Mouse (Mus musculus) heart, embryonic 15.5 days (tissue): ENCODE measurements around the gene Egfr. TPM values are rescaled to one million over a fixed set of nuclear protein-coding genes. Genes with fewer than 3 reads are reported as not detected.

Experiments
- ATAC-seq: fragments of 200-750 bp; cut with Nextera tagmentation; replicated peaks from 2 replicates; pipeline ENCODE4 v1.8.0; 2017; ENCODE audit warnings: low read depth, moderate TSS enrichment; ENCODE audit not compliant: insufficient number of reproducible peaks, insufficient read depth, low FRiP score
- H3K27ac ChIP-seq: fragments of 300-500 bp; sonication (generic); 2 replicates; pipeline ENCODE4 v1.5.1; 2015; ENCODE audit warnings: mild to moderate bottlenecking, inconsistent platforms
- H3K27me3 ChIP-seq: fragments of 300-500 bp; sonication (generic); 2 replicates; pipeline ENCODE4 v1.6.1; 2015; ENCODE audit warnings: inconsistent platforms
- H3K36me3 ChIP-seq: fragments of 300-500 bp; sonication (generic); 2 replicates; pipeline ENCODE4 v1.6.1; 2015; ENCODE audit warnings: mild to moderate bottlenecking, inconsistent platforms
- H3K4me1 ChIP-seq: fragments of 300-500 bp; sonication (generic); replicated peaks from 2 replicates; pipeline ENCODE4 v1.6.1; 2015; ENCODE audit warnings: inconsistent platforms
- H3K4me2 ChIP-seq: fragments of 300-500 bp; sonication (generic); 2 replicates; pipeline ENCODE4 v1.6.1; 2015; ENCODE audit warnings: inconsistent platforms, mild to moderate bottlenecking, moderate library complexity
- H3K4me3 ChIP-seq: fragments of 300-500 bp; sonication (generic); 2 replicates; pipeline ENCODE4 v1.5.1; 2015; ENCODE audit warnings: mild to moderate bottlenecking, inconsistent platforms
- H3K9ac ChIP-seq: fragments of 300-500 bp; sonication (generic); 2 replicates; pipeline ENCODE4 v1.6.1; 2015; ENCODE audit warnings: mild to moderate bottlenecking, inconsistent platforms
- H3K9me3 ChIP-seq: fragments of 300-500 bp; sonication (generic); replicated peaks from 2 replicates; pipeline ENCODE4 v1.6.1; 2016; ENCODE audit warnings: inconsistent platforms
- WGBS: fragments of 180-500 bp; shearing (Covaris S2); methylation state at CpG from one replicate; pipeline ENCODE4 v1.1.7; 2015; ENCODE audit warnings: mixed read lengths; 5-methylcytosine and 5-hydroxymethylcytosine counted together
- polyA plus RNA-seq: library from polyadenylated mRNA; unstranded; fragments of >200 nt; fragmentation: Nextera tagmentation; extraction: Ambion mirVana; gene quantifications from 2 replicates; pipeline ENCODE4 v1.2.1, GENCODE M21; 2015

Egfr gene
- polyA plus RNA-seq, 1 experiment from 2014 or later: 3.3 TPM

- ATAC-seq: 0 out of 2 replicates have a peak, but pooled peaks have one; percentile 39
- Histone ChIP-seq H3K9me3 (no peaks in the 10 kb centered on the region), H3K4me2 (no peak overlapping the region), H3K36me3 (no peaks in the 10 kb centered on the region), H3K4me1 (peaks cover 6% of the 10 kb centered on the region), H3K27ac (no peak overlapping the region), H3K9ac (no peak overlapping the region), H3K4me3 (no peak overlapping the region), H3K27me3 (peaks cover 33% of the 10 kb centered on the region)
- 18% methylated on average over 3 of the region's 3 CpGs for WGBS
These were observed 113.1 kb downstream of the Egfr start for GRCm38 (mm10) chr11:16864980-16865561.

- H3K9ac ChIP-seq: no peak overlapping the region
- no peaks in the 10 kb centered on the region for H3K9me3 ChIP-seq
- H3K27ac ChIP-seq: no peak overlapping the region
- H3K27me3 ChIP-seq: peaks cover 39% of the 10 kb centered on the region
- 76% methylated on average over 6 of the region's 6 CpGs for WGBS
- no peaks in the 10 kb centered on the region for H3K36me3 ChIP-seq
- ATAC-seq: no peak
- H3K4me1 ChIP-seq: peaks cover 6% of the 10 kb centered on the region
- H3K4me2 ChIP-seq: no peak overlapping the region
- H3K4me3 ChIP-seq: no peak overlapping the region
These were observed 116.0 kb downstream of the Egfr start for GRCm38 (mm10) chr11:16868051-16868450.

- H3K4me3 ChIP-seq: no peak overlapping the region
- H3K4me2 ChIP-seq: no peak overlapping the region
- peaks cover 45% of the 10 kb centered on the region for H3K27me3 ChIP-seq
- 72% methylated on average over 2 of the region's 2 CpGs for WGBS
- no peak overlapping the region for H3K9ac ChIP-seq
- H3K36me3 ChIP-seq: no peaks in the 10 kb centered on the region
- no peaks in the 10 kb centered on the region for H3K9me3 ChIP-seq
- H3K27ac ChIP-seq: no peak overlapping the region
- 0 out of 2 replicates have a peak, but pooled peaks have one; percentile 35 for ATAC-seq
- H3K4me1 ChIP-seq: peaks cover 6% of the 10 kb centered on the region
These were observed 117.5 kb downstream of the Egfr start for GRCm38 (mm10) chr11:16869506-16869905.

- no peaks in the 10 kb centered on the region for H3K9me3 ChIP-seq
- H3K27ac ChIP-seq: no peak overlapping the region
- H3K36me3 ChIP-seq: no peaks in the 10 kb centered on the region
- no peak overlapping the region for H3K9ac ChIP-seq
- H3K27me3 ChIP-seq: peaks cover 49% of the 10 kb centered on the region
- WGBS: 59% methylated on average over 5 of the region's 5 CpGs
- no peak for ATAC-seq
- no peak overlapping the region for H3K4me2 ChIP-seq
- H3K4me1 ChIP-seq: no peaks in the 10 kb centered on the region
- no peak overlapping the region for H3K4me3 ChIP-seq
These were observed 119.1 kb downstream of the Egfr start for GRCm38 (mm10) chr11:16871120-16871519.

- Histone ChIP-seq H3K27ac (no peak overlapping the region), H3K9me3 (no peaks in the 10 kb centered on the region), H3K4me1 (0 out of 2 replicates have a peak, but pooled peaks cover 6% of the 10 kb centered on the region), H3K36me3 (no peaks in the 10 kb centered on the region), H3K4me3 (no peak overlapping the region), H3K9ac (no peak overlapping the region), H3K4me2 (no peak overlapping the region), H3K27me3 (peaks cover 17% of the 10 kb centered on the region)
- 39% methylated on average over 9 of the region's 9 CpGs for WGBS
- no peak for ATAC-seq
These were observed 125.8 kb downstream of the Egfr start for GRCm38 (mm10) chr11:16877676-16878378.

GRCm38 (mm10) chr11:16881932-16882331, 129.9 kb downstream of the Egfr start:
- no peaks in the 10 kb centered on the region for H3K36me3 ChIP-seq
- no peaks in the 10 kb centered on the region for H3K27me3 ChIP-seq
- H3K27ac ChIP-seq: no peak overlapping the region
- no peak overlapping the region for H3K9ac ChIP-seq
- no peak overlapping the region for H3K4me2 ChIP-seq
- ATAC-seq: no peak
- H3K4me1 ChIP-seq: 0 out of 2 replicates have a peak, but pooled peaks cover 6% of the 10 kb centered on the region
- 77% methylated on average over 4 of the region's 4 CpGs for WGBS
- no peaks in the 10 kb centered on the region for H3K9me3 ChIP-seq
- no peak overlapping the region for H3K4me3 ChIP-seq

GRCm38 (mm10) chr11:16886152-16886551, 134.1 kb downstream of the Egfr start:
- WGBS: 51% methylated on average over 6 of the region's 6 CpGs
- H3K4me3 ChIP-seq: no peak overlapping the region
- H3K27me3 ChIP-seq: no peaks in the 10 kb centered on the region
- H3K9me3 ChIP-seq: no peaks in the 10 kb centered on the region
- ATAC-seq: no peak
- H3K4me2 ChIP-seq: no peak overlapping the region
- H3K27ac ChIP-seq: no peak overlapping the region
- no peaks in the 10 kb centered on the region for H3K36me3 ChIP-seq
- no peak overlapping the region for H3K9ac ChIP-seq
- H3K4me1 ChIP-seq: no peaks in the 10 kb centered on the region

- Histone ChIP-seq H3K4me1 (no peaks in the 10 kb centered on the region), H3K4me2 (no peak overlapping the region), H3K27me3 (no peaks in the 10 kb centered on the region), H3K9ac (no peak overlapping the region), H3K4me3 (no peak overlapping the region), H3K27ac (no peak overlapping the region), H3K36me3 (no peaks in the 10 kb centered on the region), H3K9me3 (no peaks in the 10 kb centered on the region)
- ATAC-seq: no peak
These were observed 136.1 kb downstream of the Egfr start for GRCm38 (mm10) chr11:16888086-16888485.

GRCm38 (mm10) chr11:16895441-16896356, 143.7 kb downstream of the Egfr start:
- Histone ChIP-seq H3K9me3 (no peaks in the 10 kb centered on the region), H3K4me2 (no peak overlapping the region), H3K9ac (no peak overlapping the region), H3K27me3 (no peaks in the 10 kb centered on the region), H3K36me3 (no peaks in the 10 kb centered on the region), H3K4me3 (no peak overlapping the region), H3K4me1 (no peaks in the 10 kb centered on the region), H3K27ac (peak overlapping the region; percentile 31; the same call in 1 of the 2 replicates)
- 71% methylated on average over 13 of the region's 13 CpGs for WGBS
- no peak for ATAC-seq

GRCm38 (mm10) chr11:16897681-16898080, 145.7 kb downstream of the Egfr start:
- no peak overlapping the region for H3K27ac ChIP-seq
- WGBS: 78% methylated on average over 2 of the region's 2 CpGs
- H3K4me3 ChIP-seq: no peak overlapping the region
- no peaks in the 10 kb centered on the region for H3K27me3 ChIP-seq
- H3K4me1 ChIP-seq: no peaks in the 10 kb centered on the region
- no peak overlapping the region for H3K9ac ChIP-seq
- no peak for ATAC-seq
- no peak overlapping the region for H3K4me2 ChIP-seq
- no peaks in the 10 kb centered on the region for H3K9me3 ChIP-seq
- H3K36me3 ChIP-seq: no peaks in the 10 kb centered on the region

GRCm38 (mm10) chr11:16900182-16900581, 148.2 kb downstream of the Egfr start:
- H3K4me1 ChIP-seq: peaks cover 8% of the 10 kb centered on the region
- H3K9me3 ChIP-seq: no peaks in the 10 kb centered on the region
- no peaks in the 10 kb centered on the region for H3K36me3 ChIP-seq
- 71% methylated on average over 1 of the region's 1 CpGs for WGBS
- no peak overlapping the region for H3K27ac ChIP-seq
- no peak overlapping the region for H3K4me2 ChIP-seq
- ATAC-seq: no peak
- H3K27me3 ChIP-seq: no peaks in the 10 kb centered on the region
- H3K9ac ChIP-seq: no peak overlapping the region
- no peak overlapping the region for H3K4me3 ChIP-seq
